Mouse (Mus musculus): ENCODE data around the gene Cntd1. TPM values are rescaled to one million over a fixed set of nuclear protein-coding genes. Genes with fewer than 3 reads are reported as not detected.

The Cntd1 gene
- polyA plus RNA-seq, 2 experiments, result 0.61 to 1.6 TPM

DNA sequence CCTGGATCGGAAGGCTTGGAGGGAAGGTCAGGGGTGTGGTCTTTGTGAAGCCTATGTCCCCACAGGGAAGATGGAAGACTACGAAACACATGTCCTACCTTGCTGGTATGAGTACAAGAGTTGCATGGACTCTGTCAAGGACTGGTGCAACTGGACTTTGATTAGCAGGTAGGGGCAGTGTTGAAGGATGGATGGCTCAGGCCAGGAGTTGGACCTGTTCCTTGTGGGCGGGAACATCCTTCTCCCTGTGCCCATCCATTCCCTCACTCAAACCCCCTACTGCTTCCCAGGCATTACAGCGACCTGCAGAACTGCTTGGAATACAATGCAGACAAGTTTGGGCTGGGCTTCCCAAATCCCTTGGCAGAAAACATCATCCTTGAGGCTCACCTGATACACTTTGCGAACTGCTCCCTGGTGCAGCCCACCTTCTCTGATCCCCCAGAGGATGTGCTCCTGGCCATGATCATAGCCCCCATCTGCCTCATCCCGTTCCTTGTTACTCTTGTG, 31.2 kb upstream of the Cntd1 start:
- H3K4me1 ChIP-seq (ENCODE audit: control insufficient read depth, insufficient read depth, low read length), result peaks cover 16% of the 10 kb centered on the region; the same call in 1 of the 2 replicates
- H3K4me3 ChIP-seq (replicated peaks; ENCODE audit: low read length), result no peak overlapping the region
- TF ChIP-seq POLR2A (IDR thresholded peaks at IDR 0.05; ENCODE audit: borderline replicate concordance, extremely low read depth, insufficient read depth, insufficient read length), result no peak
- H3K9me3 ChIP-seq (ENCODE audit: control insufficient read depth, low read length), result no peaks in the 10 kb centered on the region
- no peak overlapping the region for H3K4me2 ChIP-seq (replicated peaks; ENCODE audit: low read depth, low read length, severe bottlenecking)
- 84% methylated on average over 6 of the region's 6 CpGs for WGBS
- no peak for ATAC-seq (ENCODE audit: low FRiP score, low read depth)
- no peaks in the 10 kb centered on the region for H3K27me3 ChIP-seq (ENCODE audit: control insufficient read depth, insufficient read depth, low read length)
- no peak overlapping the region for H3K27ac ChIP-seq (replicated peaks; ENCODE audit: low read depth, low read length)
- DNase-seq (ENCODE audit: low spot score), result no peak
- no peak overlapping the region for H3K9ac ChIP-seq (ENCODE audit: low read depth, low read length, severe bottlenecking)
- no peaks in the 10 kb centered on the region for H3K36me3 ChIP-seq (ENCODE audit: control insufficient read depth, insufficient read depth, low read length)

GRCm38 (mm10) chr11:101248258-101248994, 30.4 kb upstream of the Cntd1 start:
- DNase-seq (ENCODE audit: low spot score), result peak; percentile 73
- no peak for TF ChIP-seq POLR2A (IDR thresholded peaks at IDR 0.05; ENCODE audit: borderline replicate concordance, extremely low read depth, insufficient read depth, insufficient read length)
- 32% methylated on average over 14 of the region's 14 CpGs for WGBS
- no peaks in the 10 kb centered on the region for H3K27me3 ChIP-seq (ENCODE audit: control insufficient read depth, insufficient read depth, low read length)
- no peak overlapping the region for H3K4me3 ChIP-seq (replicated peaks; ENCODE audit: low read length)
- H3K9ac ChIP-seq (ENCODE audit: low read depth, low read length, severe bottlenecking), result no peak overlapping the region
- H3K9me3 ChIP-seq (ENCODE audit: control insufficient read depth, low read length), result no peaks in the 10 kb centered on the region
- H3K4me1 ChIP-seq (ENCODE audit: control insufficient read depth, insufficient read depth, low read length), result peaks cover 19% of the 10 kb centered on the region
- H3K4me2 ChIP-seq (replicated peaks; ENCODE audit: low read depth, low read length, severe bottlenecking), result no peak overlapping the region
- H3K27ac ChIP-seq (replicated peaks; ENCODE audit: low read depth, low read length), result no peak overlapping the region
- no peak for ATAC-seq (ENCODE audit: low FRiP score, low read depth)
- H3K36me3 ChIP-seq (ENCODE audit: control insufficient read depth, insufficient read depth, low read length), result no peaks in the 10 kb centered on the region

DNA sequence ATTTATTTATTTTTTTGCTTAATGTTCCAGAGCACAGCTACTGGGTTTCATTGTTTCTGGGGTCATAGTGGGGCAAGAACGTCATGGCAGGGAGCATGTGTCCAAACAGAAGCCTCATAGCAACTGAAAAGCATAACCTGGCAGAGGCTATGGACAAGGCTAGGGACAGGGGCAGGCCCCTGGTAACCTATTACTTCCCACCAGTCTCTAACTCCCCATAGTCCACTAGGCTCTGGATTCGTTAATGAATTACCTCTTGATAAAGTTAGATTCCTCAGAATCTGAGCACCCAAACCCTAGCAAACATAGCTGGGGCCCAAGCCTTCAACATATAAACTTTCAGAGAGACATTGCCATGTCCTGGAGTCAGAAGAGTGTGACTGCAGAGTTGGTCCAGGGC, 27.8 kb upstream of the Cntd1 start:
- Histone ChIP-seq H3K4me2 (replicated peaks; ENCODE audit: low read depth, low read length, severe bottlenecking) (no peak overlapping the region), H3K9me3 (ENCODE audit: control insufficient read depth, low read length) (no peaks in the 10 kb centered on the region), H3K36me3 (ENCODE audit: control insufficient read depth, insufficient read depth, low read length) (no peaks in the 10 kb centered on the region), H3K4me1 (ENCODE audit: control insufficient read depth, insufficient read depth, low read length) (peaks cover 20% of the 10 kb centered on the region), H3K27ac (replicated peaks; ENCODE audit: low read depth, low read length) (no peak overlapping the region), H3K4me3 (replicated peaks; ENCODE audit: low read length) (no peak overlapping the region), H3K27me3 (ENCODE audit: control insufficient read depth, insufficient read depth, low read length) (no peaks in the 10 kb centered on the region), H3K9ac (ENCODE audit: low read depth, low read length, severe bottlenecking) (no peak overlapping the region)
- no peak for DNase-seq (ENCODE audit: low spot score)
- WGBS, result 66% methylated on average over 2 of the region's 2 CpGs
- no peak for ATAC-seq (ENCODE audit: low FRiP score, low read depth)
- no peak for TF ChIP-seq POLR2A (IDR thresholded peaks at IDR 0.05; ENCODE audit: borderline replicate concordance, extremely low read depth, insufficient read depth, insufficient read length)

- ATAC-seq (ENCODE audit: low FRiP score, low read depth) (no peak), DNase-seq (ENCODE audit: low spot score) (no peak)
- WGBS, result 9% methylated on average over 7 of the region's 7 CpGs
Measured at GRCm38 (mm10) chr11:101252941-101253340, 25.9 kb upstream of the Cntd1 start.

GRCm38 (mm10) chr11:101253613-101254389, 25.0 kb upstream of the Cntd1 start, which contains the start of gene Vps25:
Gene Vps25, plus strand, starts transcription at chr11:101253707.
- Histone ChIP-seq H3K36me3 (ENCODE audit: control insufficient read depth, insufficient read depth, low read length) (peaks cover 17% of the 10 kb centered on the region), H3K9ac (ENCODE audit: low read depth, low read length, severe bottlenecking) (peak within 1 kb of the TSS; percentile 88), H3K27me3 (ENCODE audit: control insufficient read depth, insufficient read depth, low read length) (no peaks in the 10 kb centered on the region), H3K4me3 (replicated peaks; ENCODE audit: low read length) (peak within 1 kb of the TSS; percentile 94), H3K9me3 (ENCODE audit: control insufficient read depth, low read length) (no peaks in the 10 kb centered on the region), H3K4me1 (ENCODE audit: control insufficient read depth, insufficient read depth, low read length) (peaks cover 12% of the 10 kb centered on the region), H3K27ac (replicated peaks; ENCODE audit: low read depth, low read length) (peak within 1 kb of the TSS; percentile 84), H3K4me2 (replicated peaks; ENCODE audit: low read depth, low read length, severe bottlenecking) (peak within 1 kb of the TSS; percentile 78)
- ATAC-seq (ENCODE audit: low FRiP score, low read depth) (peak; percentile 82), DNase-seq (ENCODE audit: low spot score) (peak; percentile 90)
- WGBS, result under 1% methylated on average over 32 of the region's 40 CpGs
- TF ChIP-seq POLR2A (IDR thresholded peaks at IDR 0.05; ENCODE audit: borderline replicate concordance, extremely low read depth, insufficient read depth, insufficient read length), result peak; percentile 31; the same call in 1 of the 2 replicates

More at GRCm38 (mm10) chr11:101252941-101253340, 25.9 kb upstream of the Cntd1 start:
- Histone ChIP-seq H3K9ac (ENCODE audit: low read depth, low read length, severe bottlenecking) (peak overlapping the region; percentile 88), H3K4me1 (ENCODE audit: control insufficient read depth, insufficient read depth, low read length) (peaks cover 16% of the 10 kb centered on the region), H3K27me3 (ENCODE audit: control insufficient read depth, insufficient read depth, low read length) (no peaks in the 10 kb centered on the region), H3K9me3 (ENCODE audit: control insufficient read depth, low read length) (no peaks in the 10 kb centered on the region), H3K4me2 (replicated peaks; ENCODE audit: low read depth, low read length, severe bottlenecking) (peak overlapping the region; percentile 78), H3K27ac (replicated peaks; ENCODE audit: low read depth, low read length) (peak overlapping the region; percentile 84), H3K4me3 (replicated peaks; ENCODE audit: low read length) (peak overlapping the region; percentile 94), H3K36me3 (ENCODE audit: control insufficient read depth, insufficient read depth, low read length) (peaks cover 10% of the 10 kb centered on the region)
- TF ChIP-seq POLR2A (IDR thresholded peaks at IDR 0.05; ENCODE audit: borderline replicate concordance, extremely low read depth, insufficient read depth, insufficient read length), result no peak

Measured in limb, embryonic 14.5 days (tissue).